Mouse (Mus musculus): ENCODE data around the gene Tom1. TPM values are rescaled to one million over a fixed set of nuclear protein-coding genes. Genes with fewer than 3 reads are reported as not detected.
A peak's percentile ranks its signal among the peaks of the same experiment; 100 is the strongest.

Gene Tom1
- 12.2 and 16.2 TPM in 2 replicates for total RNA-seq (2014; rRNA removed)
- polyA plus RNA-seq (2012; rRNA removed) = 27.7 and 29.3 TPM in 2 replicates

DNA sequence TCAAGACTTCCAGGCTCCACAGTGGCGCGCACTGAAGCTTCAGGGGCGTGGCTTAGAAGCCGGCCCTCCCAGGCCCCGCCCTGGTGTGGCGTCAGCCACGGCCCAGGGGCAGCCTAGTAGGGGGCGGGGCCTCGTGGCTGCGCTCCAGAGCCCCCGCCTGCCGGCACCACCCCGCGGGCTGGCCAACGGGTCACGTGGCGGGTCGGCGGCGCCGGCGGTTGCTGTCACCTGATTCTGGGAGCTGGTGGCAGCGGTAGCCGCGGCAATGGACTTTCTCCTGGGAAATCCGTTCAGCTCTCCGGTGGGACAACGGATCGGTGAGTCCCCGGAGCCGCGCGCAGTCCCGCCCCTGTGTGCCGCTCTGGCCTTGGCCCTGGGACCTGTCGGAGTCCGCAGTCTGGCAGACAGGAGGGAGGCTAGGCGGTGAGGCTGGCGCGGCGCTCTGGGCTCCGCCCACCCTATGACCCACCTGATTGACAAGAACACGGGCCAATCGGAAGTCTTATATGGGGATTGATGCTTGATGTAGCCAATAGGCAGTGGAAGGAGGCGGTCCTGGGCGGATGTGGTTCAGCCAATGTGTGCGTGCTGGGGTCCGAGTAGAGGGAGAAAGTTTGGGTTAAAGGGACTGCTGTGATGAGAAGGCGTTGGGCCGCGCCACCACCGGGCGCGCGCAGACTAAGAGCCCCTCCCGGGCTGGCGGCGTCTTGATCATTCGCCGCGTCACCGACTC lies at the start of gene Tom1:
Tom1 (plus strand) TSS at position 195 of the 733 bp plus-strand sequence.
- H3K4me1 ChIP-seq (ENCODE audit: control insufficient read depth, insufficient read depth, low read length) = peaks cover 2% of the 10 kb centered on the region; the same call in 1 of the 2 replicates
- H3K36me3 ChIP-seq (ENCODE audit: control insufficient read depth, insufficient read depth, low read length) = peaks cover 6% of the 10 kb centered on the region; the same call in 1 of the 2 replicates
- H3K9ac ChIP-seq (ENCODE audit: low read depth, low read length) = peak within 1 kb of the TSS; percentile 87
- peaks cover 22% of the 10 kb centered on the region; the same call in 1 of the 2 replicates for H3K79me2 ChIP-seq (ENCODE audit: control insufficient read depth, insufficient read depth, low read length)
- peak within 1 kb of the TSS; percentile 82 for H3K4me3 ChIP-seq (ENCODE audit: insufficient read depth, low read depth, low read length)
- peak within 1 kb of the TSS; percentile 87 for H3K27ac ChIP-seq (replicated peaks; ENCODE audit: insufficient read depth, low read depth, low read length)
- peak; percentile 95 for DNase-seq (ENCODE audit: extremely low read depth, low read depth, low spot score)
- H3K27me3 ChIP-seq (ENCODE audit: control insufficient read depth, insufficient read depth, low read length) = no peaks in the 10 kb centered on the region
- TF ChIP-seq POLR2A (IDR thresholded peaks at IDR 0.05; ENCODE audit: extremely low read depth, insufficient read depth, low read length) (peak; percentile 49; the same call in 1 of the 2 replicates), CTCF (IDR thresholded peaks at IDR 0.05; ENCODE audit: low read depth, low read length) (no peak)
- WGBS = under 1% methylated on average over 62 of the region's 62 CpGs

DNA sequence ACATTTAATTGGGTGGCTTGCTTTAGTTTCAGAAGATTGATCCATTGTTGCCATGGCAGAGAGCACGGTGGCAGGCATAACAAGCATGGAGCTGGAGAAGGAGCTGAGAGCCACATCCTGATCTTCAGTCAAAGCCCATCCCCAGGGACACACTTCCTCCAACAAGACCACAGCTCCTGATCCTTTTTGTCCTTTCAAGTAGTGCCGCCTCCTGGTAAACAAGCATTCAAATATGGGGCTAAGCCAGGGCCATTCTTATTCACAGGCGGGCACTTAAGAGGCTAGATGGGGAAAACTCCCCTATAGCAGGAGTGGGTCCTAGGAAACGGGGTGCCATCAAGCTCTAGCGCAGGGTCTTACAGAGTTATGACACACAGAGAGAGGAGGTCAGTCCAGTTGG lies 46.1 kb upstream of the Tom1 start:
- DNase-seq (ENCODE audit: extremely low read depth, low read depth, low spot score) = no peak
- H3K27ac ChIP-seq (replicated peaks; ENCODE audit: insufficient read depth, low read depth, low read length) = no peak overlapping the region
- H3K79me2 ChIP-seq (ENCODE audit: control insufficient read depth, insufficient read depth, low read length) = no peaks in the 10 kb centered on the region
- H3K27me3 ChIP-seq (ENCODE audit: control insufficient read depth, insufficient read depth, low read length) = no peaks in the 10 kb centered on the region
- H3K36me3 ChIP-seq (ENCODE audit: control insufficient read depth, insufficient read depth, low read length) = no peaks in the 10 kb centered on the region
- TF ChIP-seq POLR2A (IDR thresholded peaks at IDR 0.05; ENCODE audit: extremely low read depth, insufficient read depth, low read length) (no peak), CTCF (IDR thresholded peaks at IDR 0.05; ENCODE audit: low read depth, low read length) (no peak)
- H3K9ac ChIP-seq (ENCODE audit: low read depth, low read length) = no peak overlapping the region
- WGBS = 96% methylated on average over 5 of the region's 5 CpGs
- no peaks in the 10 kb centered on the region for H3K4me1 ChIP-seq (ENCODE audit: control insufficient read depth, insufficient read depth, low read length)
- H3K4me3 ChIP-seq (ENCODE audit: insufficient read depth, low read depth, low read length) = no peak overlapping the region

DNA sequence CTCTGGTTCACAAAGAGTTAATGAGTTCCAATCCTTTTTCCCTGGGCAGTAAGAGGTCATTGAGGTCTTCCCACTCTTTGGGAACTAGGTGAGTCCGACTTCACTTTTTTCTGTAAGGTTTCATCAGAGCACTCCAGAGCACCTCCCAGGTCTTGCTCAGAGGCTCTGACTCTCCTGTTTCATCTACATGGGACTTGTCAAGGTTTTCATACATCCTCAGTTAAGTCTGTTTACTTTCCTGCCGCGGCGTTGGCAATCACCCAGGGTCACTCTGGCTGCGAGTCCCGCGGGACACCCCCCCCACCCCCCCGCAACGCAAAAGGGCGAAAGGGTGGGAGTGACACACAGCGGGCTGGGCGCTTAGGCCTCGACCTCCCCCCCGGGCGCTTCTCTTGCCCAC lies 43.5 kb upstream of the Tom1 start:
- TF ChIP-seq CTCF (IDR thresholded peaks at IDR 0.05; ENCODE audit: low read depth, low read length) = no peak
- TF ChIP-seq POLR2A (IDR thresholded peaks at IDR 0.05; ENCODE audit: extremely low read depth, insufficient read depth, low read length) = no peak
- no peak for DNase-seq (ENCODE audit: extremely low read depth, low read depth, low spot score)
- Histone ChIP-seq H3K36me3 (ENCODE audit: control insufficient read depth, insufficient read depth, low read length) (no peaks in the 10 kb centered on the region), H3K4me1 (ENCODE audit: control insufficient read depth, insufficient read depth, low read length) (peaks cover 4% of the 10 kb centered on the region; the same call in 1 of the 2 replicates), H3K79me2 (ENCODE audit: control insufficient read depth, insufficient read depth, low read length) (no peaks in the 10 kb centered on the region), H3K27ac (replicated peaks; ENCODE audit: insufficient read depth, low read depth, low read length) (no peak overlapping the region), H3K9ac (ENCODE audit: low read depth, low read length) (no peak overlapping the region), H3K4me3 (ENCODE audit: insufficient read depth, low read depth, low read length) (no peak overlapping the region), H3K27me3 (ENCODE audit: control insufficient read depth, insufficient read depth, low read length) (no peaks in the 10 kb centered on the region)
- WGBS = 16% methylated on average over 15 of the region's 15 CpGs

DNA sequence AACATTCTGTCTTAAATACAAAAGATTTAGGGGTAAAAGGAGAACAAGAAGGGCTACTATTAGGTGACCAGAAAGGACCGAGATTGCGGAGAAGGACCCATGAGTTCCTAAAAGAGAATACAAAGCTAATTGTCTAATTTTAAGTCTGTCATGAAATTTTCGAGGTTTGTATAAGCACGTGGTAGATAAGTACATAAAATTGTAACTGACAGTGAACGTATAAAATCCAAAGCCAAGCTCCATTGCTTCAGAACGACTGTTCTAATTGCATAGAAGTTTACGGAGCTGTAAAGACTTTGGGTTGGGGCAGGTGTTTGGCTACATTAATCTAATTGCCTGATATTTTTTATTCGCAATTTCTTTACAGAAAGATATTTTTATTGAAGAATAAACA lies 40.4 kb upstream of the Tom1 start, which contains the start of gene Hmgxb4:
Hmgxb4 (plus strand) TSS at position 276 of the 394 bp plus-strand sequence.
- peak within 1 kb of the TSS; percentile 84 for H3K9ac ChIP-seq (ENCODE audit: low read depth, low read length)
- WGBS = 14% methylated on average over 8 of the region's 8 CpGs
- TF ChIP-seq CTCF (IDR thresholded peaks at IDR 0.05; ENCODE audit: low read depth, low read length) (no peak), POLR2A (IDR thresholded peaks at IDR 0.05; ENCODE audit: extremely low read depth, insufficient read depth, low read length) (no peak)
- peak within 1 kb of the TSS; percentile 76 for H3K4me3 ChIP-seq (ENCODE audit: insufficient read depth, low read depth, low read length)
- no peak within 1 kb of the TSS for H3K27ac ChIP-seq (replicated peaks; ENCODE audit: insufficient read depth, low read depth, low read length)
- DNase-seq (ENCODE audit: extremely low read depth, low read depth, low spot score) = no peak
- no peaks in the 10 kb centered on the region for H3K27me3 ChIP-seq (ENCODE audit: control insufficient read depth, insufficient read depth, low read length)
- no peaks in the 10 kb centered on the region for H3K79me2 ChIP-seq (ENCODE audit: control insufficient read depth, insufficient read depth, low read length)
- H3K4me1 ChIP-seq (ENCODE audit: control insufficient read depth, insufficient read depth, low read length) = peaks cover 4% of the 10 kb centered on the region; the same call in 1 of the 2 replicates
- H3K36me3 ChIP-seq (ENCODE audit: control insufficient read depth, insufficient read depth, low read length) = no peaks in the 10 kb centered on the region

DNA sequence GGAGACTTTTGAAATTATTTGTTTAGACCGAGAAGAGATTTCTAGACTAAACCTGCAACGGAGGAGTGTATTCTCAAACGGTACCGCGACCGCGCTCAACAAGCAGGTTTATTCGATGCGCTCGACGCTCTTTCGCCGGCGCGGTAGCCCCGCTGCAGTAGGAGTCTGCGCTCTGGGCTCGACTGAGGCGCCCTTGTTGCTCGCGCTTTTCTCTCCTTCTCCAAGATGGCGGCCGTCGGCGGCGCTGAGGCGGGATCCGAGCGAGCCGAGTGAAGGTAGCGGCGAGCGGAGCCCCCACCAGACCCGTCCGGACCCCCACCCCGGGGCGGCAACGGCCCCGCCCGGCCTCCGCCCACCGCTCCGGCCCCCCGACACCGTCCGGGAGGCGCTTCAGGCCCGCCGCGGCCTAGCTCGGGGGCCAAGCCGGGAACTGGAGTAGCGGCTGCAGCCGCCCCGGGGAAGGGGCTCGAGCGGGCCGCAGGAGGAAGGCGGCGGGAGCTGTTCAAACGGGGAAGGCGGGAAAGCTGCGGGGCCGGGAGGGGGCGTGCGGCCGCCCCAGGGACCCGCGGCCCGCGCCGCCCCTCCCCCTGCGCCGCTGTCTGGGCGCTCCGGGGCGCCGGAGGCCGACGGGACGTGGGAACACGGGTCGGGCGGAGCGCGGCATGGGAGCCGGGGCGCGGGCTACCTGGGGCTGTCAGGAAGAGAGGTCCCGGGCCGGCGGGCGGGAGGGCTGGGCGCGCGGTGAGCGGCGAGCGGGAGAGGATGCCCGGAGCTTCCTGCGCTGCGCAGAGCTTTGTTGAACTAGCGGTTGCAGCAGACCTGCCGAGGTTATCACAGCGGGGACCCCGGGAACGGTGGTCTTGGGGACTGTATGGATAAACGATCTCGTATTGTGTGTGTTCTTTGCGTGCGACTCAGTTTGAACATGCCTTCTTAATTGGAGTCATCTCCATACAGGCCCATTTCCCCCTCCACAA lies 39.7 kb upstream of the Tom1 start:
- DNase-seq (ENCODE audit: extremely low read depth, low read depth, low spot score) = peak; percentile 77
- H3K9ac ChIP-seq (ENCODE audit: low read depth, low read length) = peak overlapping the region; percentile 84
- TF ChIP-seq CTCF (IDR thresholded peaks at IDR 0.05; ENCODE audit: low read depth, low read length) (no peak), POLR2A (IDR thresholded peaks at IDR 0.05; ENCODE audit: extremely low read depth, insufficient read depth, low read length) (0 out of 2 replicates have a peak, but pooled peaks have one; percentile 36)
- no peaks in the 10 kb centered on the region for H3K79me2 ChIP-seq (ENCODE audit: control insufficient read depth, insufficient read depth, low read length)
- H3K27me3 ChIP-seq (ENCODE audit: control insufficient read depth, insufficient read depth, low read length) = no peaks in the 10 kb centered on the region
- no peaks in the 10 kb centered on the region for H3K36me3 ChIP-seq (ENCODE audit: control insufficient read depth, insufficient read depth, low read length)
- H3K4me3 ChIP-seq (ENCODE audit: insufficient read depth, low read depth, low read length) = peak overlapping the region; percentile 76
- H3K4me1 ChIP-seq (ENCODE audit: control insufficient read depth, insufficient read depth, low read length) = peaks cover 4% of the 10 kb centered on the region; the same call in 1 of the 2 replicates
- under 1% methylated on average over 103 of the region's 111 CpGs for WGBS
- no peak overlapping the region for H3K27ac ChIP-seq (replicated peaks; ENCODE audit: insufficient read depth, low read depth, low read length)

Measured in liver, adult 2 months (tissue).